Mouse (Mus musculus) hindbrain, embryonic 15.5 days (tissue): ENCODE measurements around the gene Hmg20a. TPM values are rescaled to one million over a fixed set of nuclear protein-coding genes. Genes with fewer than 3 reads are reported as not detected.

ENCODE experiments used
- ATAC-seq: fragments of 200-750 bp; cut with Nextera tagmentation; 2 replicates; pipeline ENCODE4 v1.8.0; 2017; ENCODE audit warnings: low read depth, moderate number of reproducible peaks, moderate TSS enrichment; ENCODE audit not compliant: low FRiP score
- H3K27ac ChIP-seq: fragments of 300-500 bp; sonication (generic); replicated peaks from 2 replicates; pipeline ENCODE4 v1.5.1; 2015; ENCODE audit warnings: mild to moderate bottlenecking, inconsistent platforms
- H3K27me3 ChIP-seq: fragments of 300-500 bp; sonication (generic); 2 replicates; pipeline ENCODE4 v1.6.1; 2015; ENCODE audit warnings: control low read depth, inconsistent platforms
- H3K36me3 ChIP-seq: fragments of 300-500 bp; sonication (generic); 2 replicates; pipeline ENCODE4 v1.6.1; 2015; ENCODE audit warnings: control low read depth, inconsistent platforms
- H3K4me1 ChIP-seq: fragments of 300-500 bp; sonication (generic); replicated peaks from 2 replicates; pipeline ENCODE4 v1.6.1; 2015; ENCODE audit warnings: control low read depth, inconsistent platforms
- H3K4me2 ChIP-seq: fragments of 300-500 bp; sonication (generic); 2 replicates; pipeline ENCODE4 v1.6.1; 2015; ENCODE audit warnings: moderate library complexity, mild to moderate bottlenecking, inconsistent platforms
- H3K4me3 ChIP-seq: fragments of 300-500 bp; sonication (generic); 2 replicates; pipeline ENCODE4 v1.5.1; 2015; ENCODE audit warnings: mild to moderate bottlenecking, inconsistent platforms
- H3K9ac ChIP-seq: fragments of 300-500 bp; sonication (generic); 2 replicates; pipeline ENCODE4 v1.6.1; 2015; ENCODE audit warnings: inconsistent platforms
- H3K9me3 ChIP-seq: fragments of 300-500 bp; sonication (generic); 2 replicates; pipeline ENCODE4 v1.6.1; 2016; ENCODE audit warnings: control low read depth, inconsistent platforms
- WGBS: fragments of 180-500 bp; shearing (Covaris S2); methylation state at CpG from one replicate; pipeline ENCODE4 v1.1.7; 2015; 5-methylcytosine and 5-hydroxymethylcytosine counted together
- polyA plus RNA-seq: library from polyadenylated mRNA; unstranded; fragments of >200 nt; fragmentation: Nextera tagmentation; extraction: Ambion mirVana; gene quantifications from 2 replicates; pipeline ENCODE4 v1.2.1, GENCODE M21; 2015

The Hmg20a gene
- polyA plus RNA-seq, 1 experiment from 2014 or later, result 78.3 TPM

GRCm38 (mm10) chr9:56512486-56512885 is 94.1 kb downstream of the Hmg20a start:
- Histone ChIP-seq H3K9ac (no peak overlapping the region), H3K36me3 (no peaks in the 10 kb centered on the region), H3K4me3 (no peak overlapping the region), H3K27me3 (no peaks in the 10 kb centered on the region), H3K27ac (no peak overlapping the region), H3K4me2 (no peak overlapping the region), H3K9me3 (no peaks in the 10 kb centered on the region), H3K4me1 (peaks cover 15% of the 10 kb centered on the region)
- no peak for ATAC-seq
- WGBS, result 89% methylated on average over 4 of the region's 4 CpGs

- H3K27me3 ChIP-seq, result no peaks in the 10 kb centered on the region
- no peaks in the 10 kb centered on the region for H3K36me3 ChIP-seq
- no peak overlapping the region for H3K27ac ChIP-seq
- peaks cover 9% of the 10 kb centered on the region for H3K4me1 ChIP-seq
- ATAC-seq, result no peak
- H3K4me2 ChIP-seq, result no peak overlapping the region
- H3K9me3 ChIP-seq, result no peaks in the 10 kb centered on the region
- 89% methylated on average over 5 of the region's 5 CpGs for WGBS
- no peak overlapping the region for H3K9ac ChIP-seq
- H3K4me3 ChIP-seq, result no peak overlapping the region
Observed at GRCm38 (mm10) chr9:56515110-56515509, 96.7 kb downstream of the Hmg20a start.

GRCm38 (mm10) chr9:56516219-56516618 is 97.8 kb downstream of the Hmg20a start:
- ATAC-seq, result no peak
- WGBS, result 40% methylated on average over 3 of the region's 3 CpGs
- H3K27me3 ChIP-seq, result no peaks in the 10 kb centered on the region

DNA sequence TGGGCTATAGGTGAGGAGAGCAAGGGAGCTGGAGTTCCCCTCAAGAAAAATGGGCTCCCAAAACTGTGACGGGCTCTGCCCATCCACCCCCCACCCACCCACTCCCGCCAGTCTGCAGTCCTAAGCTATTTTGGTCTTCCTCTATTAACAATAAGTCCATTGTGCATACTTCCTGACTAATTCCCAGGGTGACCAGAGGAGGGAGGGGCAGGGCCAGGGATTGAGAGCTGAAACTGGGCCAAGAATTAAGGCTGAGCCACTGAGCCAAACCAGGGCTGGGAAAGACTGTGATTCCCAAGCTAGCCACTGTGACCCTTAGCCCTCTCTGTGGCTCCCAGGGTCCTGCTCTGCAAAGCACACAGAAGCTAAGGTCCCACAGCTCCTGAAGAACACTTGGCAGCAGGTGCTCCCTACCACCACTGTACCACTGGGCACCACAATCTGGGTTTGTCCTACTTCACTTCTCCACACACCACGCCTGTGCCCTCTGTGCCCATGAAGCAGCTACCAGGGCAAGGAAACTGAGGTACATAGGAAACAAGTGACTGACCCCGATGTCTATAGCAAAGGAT is 98.4 kb downstream of the Hmg20a start:
- Histone ChIP-seq H3K4me3 (no peak overlapping the region), H3K36me3 (no peaks in the 10 kb centered on the region), H3K9ac (no peak overlapping the region), H3K9me3 (no peaks in the 10 kb centered on the region), H3K27me3 (no peaks in the 10 kb centered on the region), H3K27ac (no peak overlapping the region), H3K4me1 (peaks cover 9% of the 10 kb centered on the region), H3K4me2 (no peak overlapping the region)
- 52% methylated on average over 4 of the region's 4 CpGs for WGBS
- peak; percentile 75; the same call in 1 of the 2 replicates for ATAC-seq

More at GRCm38 (mm10) chr9:56516219-56516618, 97.8 kb downstream of the Hmg20a start:
- no peaks in the 10 kb centered on the region for H3K36me3 ChIP-seq
- 0 out of 2 replicates have a peak overlapping the region, but pooled peaks have one; percentile 5 for H3K27ac ChIP-seq
- no peak overlapping the region for H3K9ac ChIP-seq
- H3K4me1 ChIP-seq, result peaks cover 9% of the 10 kb centered on the region
- no peak overlapping the region for H3K4me3 ChIP-seq
- H3K9me3 ChIP-seq, result no peaks in the 10 kb centered on the region
- H3K4me2 ChIP-seq, result no peak overlapping the region

- Histone ChIP-seq H3K4me3 (no peak overlapping the region), H3K4me1 (no peaks in the 10 kb centered on the region), H3K9ac (no peak overlapping the region), H3K9me3 (no peaks in the 10 kb centered on the region), H3K4me2 (no peak overlapping the region), H3K27me3 (no peaks in the 10 kb centered on the region), H3K36me3 (no peaks in the 10 kb centered on the region), H3K27ac (no peak overlapping the region)
- WGBS, result 51% methylated on average over 10 of the region's 10 CpGs
- ATAC-seq, result no peak
Observed at GRCm38 (mm10) chr9:56522281-56522680, 103.9 kb downstream of the Hmg20a start.

DNA sequence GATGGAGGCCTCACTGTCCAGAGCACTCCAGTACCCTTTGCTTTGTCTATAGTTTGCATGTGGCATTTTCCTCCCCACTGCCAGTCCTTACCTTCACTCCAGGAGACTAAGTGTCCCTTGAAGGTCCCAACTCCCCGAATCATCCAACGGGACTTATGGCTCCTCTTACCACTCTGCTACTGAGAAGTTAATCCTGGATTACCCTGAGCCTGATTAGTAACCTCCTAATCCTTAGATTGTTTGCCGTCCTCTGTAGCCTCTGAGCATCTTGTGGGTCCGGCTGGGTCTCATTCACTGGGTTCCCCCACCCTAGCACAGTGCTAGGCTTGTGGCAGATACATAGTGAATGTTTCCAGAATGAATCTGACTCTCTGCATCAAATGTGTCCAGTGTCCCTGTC is 109.5 kb downstream of the Hmg20a start:
- Histone ChIP-seq H3K4me3 (no peak overlapping the region), H3K36me3 (no peaks in the 10 kb centered on the region), H3K4me1 (no peaks in the 10 kb centered on the region), H3K27ac (no peak overlapping the region), H3K4me2 (no peak overlapping the region), H3K27me3 (no peaks in the 10 kb centered on the region), H3K9ac (no peak overlapping the region), H3K9me3 (no peaks in the 10 kb centered on the region)
- WGBS, result 80% methylated on average over 4 of the region's 4 CpGs
- no peak for ATAC-seq

GRCm38 (mm10) chr9:56531991-56532390 is 113.6 kb downstream of the Hmg20a start:
- ATAC-seq, result no peak
- Histone ChIP-seq H3K27me3 (no peaks in the 10 kb centered on the region), H3K4me1 (peaks cover 13% of the 10 kb centered on the region), H3K9me3 (no peaks in the 10 kb centered on the region), H3K9ac (no peak overlapping the region), H3K27ac (no peak overlapping the region), H3K4me2 (no peak overlapping the region), H3K4me3 (no peak overlapping the region), H3K36me3 (no peaks in the 10 kb centered on the region)

DNA sequence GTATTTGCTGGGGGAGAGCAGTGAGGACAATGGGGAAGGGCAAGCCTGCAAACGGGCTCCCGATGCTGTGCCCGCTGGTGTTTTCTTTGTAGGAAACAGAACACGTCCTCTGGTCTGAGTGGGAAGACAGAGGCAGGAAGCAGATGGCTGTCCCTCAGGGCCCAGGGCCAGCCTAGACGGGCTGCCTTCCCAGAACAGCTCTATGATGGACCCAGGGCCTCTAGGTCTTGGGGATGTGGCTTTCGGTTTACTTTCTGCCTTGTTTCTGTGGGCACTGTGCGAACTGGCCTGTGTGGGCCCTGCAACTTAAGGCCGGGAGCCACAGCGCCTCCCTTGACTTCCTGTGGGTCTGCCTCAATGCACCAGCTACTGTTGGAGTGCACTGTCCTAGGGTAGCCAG is 115.5 kb downstream of the Hmg20a start:
- Histone ChIP-seq H3K27ac (no peak overlapping the region), H3K4me1 (peaks cover 13% of the 10 kb centered on the region), H3K4me3 (no peak overlapping the region), H3K36me3 (no peaks in the 10 kb centered on the region), H3K4me2 (no peak overlapping the region), H3K9ac (no peak overlapping the region), H3K9me3 (no peaks in the 10 kb centered on the region), H3K27me3 (no peaks in the 10 kb centered on the region)
- ATAC-seq, result no peak
- 70% methylated on average over 9 of the region's 9 CpGs for WGBS

DNA sequence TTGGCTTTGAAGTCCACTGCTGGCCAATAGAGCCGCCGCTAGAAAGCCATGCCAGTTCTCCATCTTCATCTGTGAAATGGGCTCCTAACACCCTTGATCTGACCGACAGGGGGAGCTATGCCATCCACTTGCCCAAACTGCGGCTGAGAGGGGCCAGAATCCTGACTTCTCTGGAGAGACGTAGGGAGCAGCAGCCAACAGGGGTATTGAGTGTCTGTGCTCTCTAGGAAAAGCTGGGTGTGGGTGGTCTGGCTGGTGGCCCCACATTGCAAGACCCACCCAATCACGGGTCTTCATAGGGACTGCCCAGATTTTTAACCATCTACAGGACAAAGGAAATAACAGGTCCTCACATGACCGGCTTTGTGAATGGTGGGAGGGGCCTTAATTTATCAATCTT is 116.3 kb downstream of the Hmg20a start:
- WGBS, result 52% methylated on average over 7 of the region's 7 CpGs
- Histone ChIP-seq H3K27ac (peak overlapping the region; percentile 39; the same call in 1 of the 2 replicates), H3K9ac (no peak overlapping the region), H3K9me3 (no peaks in the 10 kb centered on the region), H3K4me1 (peaks cover 20% of the 10 kb centered on the region), H3K36me3 (no peaks in the 10 kb centered on the region), H3K4me3 (no peak overlapping the region), H3K27me3 (no peaks in the 10 kb centered on the region), H3K4me2 (peak overlapping the region; percentile 44; the same call in 1 of the 2 replicates)
- ATAC-seq, result no peak

GRCm38 (mm10) chr9:56535361-56535760 is 117.0 kb downstream of the Hmg20a start:
- Histone ChIP-seq H3K27me3 (no peaks in the 10 kb centered on the region), H3K27ac (peak overlapping the region; percentile 72), H3K9ac (peak overlapping the region; percentile 15; the same call in 1 of the 2 replicates), H3K4me2 (peak overlapping the region; percentile 44), H3K36me3 (no peaks in the 10 kb centered on the region), H3K4me1 (peaks cover 27% of the 10 kb centered on the region), H3K9me3 (no peaks in the 10 kb centered on the region), H3K4me3 (no peak overlapping the region)
- 20% methylated on average over 11 of the region's 11 CpGs for WGBS
- ATAC-seq, result peak; percentile 70

DNA sequence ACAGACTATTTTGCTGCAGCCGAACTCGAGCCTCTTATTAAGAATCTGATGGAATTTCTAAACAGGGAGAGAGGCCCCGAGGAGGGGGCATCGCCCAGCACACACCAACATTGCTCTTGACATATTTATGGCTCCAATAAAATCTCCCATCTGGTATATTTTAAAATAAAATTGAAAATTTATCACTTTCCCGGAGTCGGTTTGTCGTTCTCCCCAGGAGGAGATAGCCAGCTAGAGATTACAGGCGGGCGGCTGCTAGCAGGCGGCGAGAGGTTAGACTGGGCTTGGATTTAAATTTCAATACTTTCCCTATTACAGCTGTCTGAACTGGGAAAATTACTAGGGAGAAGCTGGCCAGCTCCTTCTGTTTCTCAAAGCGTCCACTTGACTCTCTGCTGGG is 121.6 kb downstream of the Hmg20a start:
- H3K9me3 ChIP-seq, result no peaks in the 10 kb centered on the region
- H3K9ac ChIP-seq, result no peak overlapping the region
- no peaks in the 10 kb centered on the region for H3K27me3 ChIP-seq
- no peak overlapping the region for H3K4me3 ChIP-seq
- H3K27ac ChIP-seq, result peak overlapping the region; percentile 44; the same call in 1 of the 2 replicates
- no peak overlapping the region for H3K4me2 ChIP-seq
- WGBS, result 57% methylated on average over 12 of the region's 12 CpGs
- H3K36me3 ChIP-seq, result no peaks in the 10 kb centered on the region
- peaks cover 24% of the 10 kb centered on the region for H3K4me1 ChIP-seq
- ATAC-seq, result no peak

- no peak overlapping the region for H3K9ac ChIP-seq
- H3K36me3 ChIP-seq, result no peaks in the 10 kb centered on the region
- H3K4me3 ChIP-seq, result no peak overlapping the region
- H3K27ac ChIP-seq, result no peak overlapping the region
- H3K27me3 ChIP-seq, result no peaks in the 10 kb centered on the region
- no peak overlapping the region for H3K4me2 ChIP-seq
- 87% methylated on average over 6 of the region's 6 CpGs for WGBS
- peaks cover 7% of the 10 kb centered on the region; the same call in 1 of the 2 replicates for H3K4me1 ChIP-seq
- H3K9me3 ChIP-seq, result no peaks in the 10 kb centered on the region
- ATAC-seq, result no peak
Observed at GRCm38 (mm10) chr9:56544687-56545475, 126.5 kb downstream of the Hmg20a start.
